Mouse (Mus musculus): ENCODE measurements around the gene Cyp2d9. TPM values are rescaled to one million over a fixed set of nuclear protein-coding genes. Genes with fewer than 3 reads are reported as not detected.
"Not testable (repeated sequence)": the region's sequence is repeated elsewhere in the genome, so short reads cannot be mapped to it uniquely, and the experiment has no call there.

Gene Cyp2d9
- total RNA-seq (2021) = 1 to 10 TPM in 1 of 2 experiments, under 1 TPM in 1; 0.62 to 8.5 TPM
- long read RNA-seq, experiment 1, transcript Cyp2d9-201 (9 exons, 1,712 nt) = major isoform, 8 of 11 reads
- long read RNA-seq, experiment 1, partial matches to known transcripts = 1 of 11 reads
- long read RNA-seq, experiment 1, other reads (novel, unspliced or antisense) = 0 of 11 reads
- long read RNA-seq, experiment 2 = 0 reads

DNA sequence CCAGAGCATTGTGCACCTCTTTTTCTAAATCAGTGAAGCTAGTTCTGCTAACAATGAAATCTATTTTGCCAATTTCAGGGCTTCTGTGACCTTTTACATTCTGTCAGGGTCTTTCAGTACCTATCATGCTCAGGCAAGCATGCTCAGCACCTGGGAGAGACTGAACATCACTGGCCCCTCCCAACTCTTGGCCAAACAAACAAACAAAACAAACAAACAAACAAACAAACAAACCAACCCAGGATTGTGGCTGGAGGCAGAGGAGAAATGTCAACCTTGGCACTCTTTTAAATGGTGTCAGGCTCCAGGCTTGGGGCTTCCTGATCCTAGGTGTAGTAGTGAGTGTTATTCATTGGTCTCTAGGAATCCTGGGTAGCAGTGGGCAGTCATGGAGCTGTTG is at the start of gene Cyp2d9:
Gene Cyp2d9 (plus strand): TSS at position 301 of the 400 bp plus-strand sequence.
- DNase-seq (ENCODE audit: low spot score in 2 of 2) = no peak

DNA sequence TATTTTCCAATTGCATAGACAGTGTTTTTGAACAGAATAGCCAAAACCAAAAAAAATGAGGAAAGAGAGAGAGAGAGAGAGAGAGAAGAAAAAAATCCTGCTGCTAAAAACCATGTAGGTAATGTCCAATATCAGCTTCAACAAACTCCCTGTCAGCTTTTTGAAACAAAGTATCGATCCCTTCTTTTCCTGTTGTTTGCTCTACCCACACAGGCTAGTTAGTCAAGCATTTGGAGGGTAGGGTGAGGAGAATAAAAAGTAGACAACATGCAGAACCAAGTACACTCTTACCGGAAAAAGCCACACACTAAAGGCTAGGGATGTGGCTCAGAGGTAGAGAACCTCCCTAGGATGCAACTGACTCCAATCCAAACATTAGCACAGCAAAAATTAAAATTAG is 47.5 kb upstream of the Cyp2d9 start:
- DNase-seq (ENCODE audit: low spot score in 2 of 2) = no peak

DNA sequence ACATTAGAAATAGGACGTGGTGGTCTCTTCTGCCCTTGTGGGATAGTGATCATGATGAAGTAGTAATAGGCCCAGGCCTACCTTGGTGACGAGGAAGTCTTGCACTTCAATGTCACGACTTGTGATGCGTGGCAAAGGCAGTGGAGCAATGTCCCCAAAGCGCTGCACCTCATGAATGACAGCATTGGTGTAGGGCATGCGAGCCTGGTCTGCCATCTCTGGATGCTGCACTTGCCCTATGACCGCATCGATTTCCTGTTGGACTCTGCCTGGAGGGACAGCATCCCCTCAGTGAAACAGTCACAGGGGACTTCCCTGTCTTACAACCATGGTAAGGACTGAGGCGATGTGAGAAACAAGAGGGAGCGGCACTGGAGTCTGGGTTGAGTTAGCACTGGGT is 43.3 kb upstream of the Cyp2d9 start:
- DNase-seq (ENCODE audit: low spot score in 2 of 2) = not testable (repeated sequence)

DNA sequence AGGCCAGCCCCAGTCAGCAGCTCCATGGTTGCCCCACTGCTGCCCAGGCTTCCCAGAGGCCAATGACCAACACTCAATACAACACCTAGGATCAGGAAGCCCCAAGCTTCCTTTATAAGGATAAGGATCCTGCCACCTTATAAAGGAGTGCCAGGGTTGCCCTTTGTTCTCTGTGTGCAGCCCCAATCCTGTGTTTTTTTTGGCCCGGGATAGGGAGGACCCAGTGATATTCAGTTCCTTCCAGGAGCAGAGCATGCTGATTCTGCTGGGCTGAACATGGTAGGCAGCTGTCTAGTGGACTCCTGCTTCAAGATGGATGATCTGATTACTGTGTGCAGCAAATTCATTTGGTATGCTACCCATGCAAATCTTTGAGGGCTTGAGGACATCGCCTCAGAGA is 39.3 kb upstream of the Cyp2d9 start, which contains the start of gene Cyp2d11:
Gene Cyp2d11 (minus strand): TSS at position 101 of the 400 bp plus-strand sequence.
- not testable (repeated sequence) for DNase-seq (ENCODE audit: low spot score in 2 of 2)

DNA sequence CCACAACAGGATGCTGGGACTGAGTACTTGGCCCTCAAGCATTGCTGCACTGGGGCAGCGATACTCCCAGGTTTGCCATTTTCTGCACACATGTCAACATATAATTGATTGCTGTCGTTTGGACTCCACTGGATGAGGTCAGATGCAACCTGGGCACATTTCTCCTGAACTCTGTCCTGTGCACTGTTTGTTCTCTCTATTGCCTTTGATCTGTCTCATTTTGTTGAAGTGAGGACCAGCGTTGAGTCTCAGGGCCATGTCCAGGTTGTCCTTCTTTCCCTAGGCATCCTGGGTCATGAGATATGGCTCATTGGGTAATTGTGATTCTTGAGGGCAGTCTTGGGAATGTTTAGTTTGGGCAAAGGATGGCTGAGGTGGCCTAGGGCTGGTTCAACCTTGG is 37.3 kb upstream of the Cyp2d9 start:
- not testable (repeated sequence) for DNase-seq (ENCODE audit: low spot score in 2 of 2)

DNA sequence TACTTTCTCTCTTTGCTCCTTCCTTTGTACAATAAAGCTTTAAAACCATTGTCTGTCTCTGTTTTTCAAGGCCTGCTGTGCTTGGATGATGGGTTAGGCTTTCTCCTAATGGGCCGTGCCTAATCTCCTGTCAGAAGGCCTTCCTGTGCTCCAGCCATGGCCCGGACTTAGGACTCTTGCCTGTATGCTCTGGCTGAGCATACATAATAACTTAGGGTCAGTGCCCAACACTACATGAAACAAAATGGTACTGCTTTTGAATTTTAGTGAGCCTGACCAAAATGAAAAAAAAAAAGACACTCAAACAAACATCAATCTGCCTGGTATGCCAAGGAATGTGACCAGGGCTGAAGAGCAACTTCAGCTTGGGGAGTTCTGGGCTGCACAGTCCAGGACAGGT is 31.7 kb upstream of the Cyp2d9 start:
- DNase-seq (ENCODE audit: low spot score in 2 of 2) = no peak

DNA sequence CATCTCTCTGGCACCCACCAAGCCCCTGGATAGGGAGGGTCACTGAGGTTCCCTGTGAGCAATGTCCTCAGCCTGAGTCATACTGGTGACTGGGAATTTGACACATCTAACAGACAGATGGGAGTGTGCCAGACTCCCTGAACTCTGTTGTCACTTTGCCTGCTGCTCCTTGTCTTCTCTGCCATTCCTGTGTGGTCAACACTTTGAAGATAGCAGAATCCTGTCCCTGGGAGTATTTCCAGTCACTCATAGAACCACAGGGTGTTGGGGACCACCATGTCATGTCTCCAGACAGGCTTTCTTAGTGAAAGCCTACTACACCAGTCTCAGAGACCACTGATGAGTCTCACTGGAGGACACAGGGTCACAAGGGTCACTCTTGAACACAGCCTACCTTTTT is 31.1 kb upstream of the Cyp2d9 start:
- DNase-seq (ENCODE audit: low spot score in 2 of 2) = no peak

DNA sequence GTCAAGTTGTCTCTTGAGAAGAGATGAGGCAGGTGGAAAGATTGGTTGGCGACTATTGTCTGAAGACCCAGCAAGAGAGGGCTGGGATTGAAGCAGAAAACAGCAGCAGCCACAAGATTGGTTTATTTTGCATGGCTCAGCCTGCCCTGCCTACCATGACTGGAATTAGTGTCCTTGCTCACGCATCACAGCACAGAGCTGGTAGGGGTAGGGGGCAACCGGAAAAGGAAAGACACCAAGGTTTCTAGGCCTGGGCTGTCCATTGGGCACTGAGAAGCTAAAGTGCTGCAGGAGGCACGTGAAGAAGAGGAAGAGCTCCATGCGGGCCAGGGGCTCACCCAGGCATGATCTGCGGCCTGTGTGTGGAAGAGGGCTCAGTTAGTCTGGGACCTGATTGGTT is 30.5 kb upstream of the Cyp2d9 start:
- DNase-seq (ENCODE audit: low spot score in 2 of 2) = no peak

DNA sequence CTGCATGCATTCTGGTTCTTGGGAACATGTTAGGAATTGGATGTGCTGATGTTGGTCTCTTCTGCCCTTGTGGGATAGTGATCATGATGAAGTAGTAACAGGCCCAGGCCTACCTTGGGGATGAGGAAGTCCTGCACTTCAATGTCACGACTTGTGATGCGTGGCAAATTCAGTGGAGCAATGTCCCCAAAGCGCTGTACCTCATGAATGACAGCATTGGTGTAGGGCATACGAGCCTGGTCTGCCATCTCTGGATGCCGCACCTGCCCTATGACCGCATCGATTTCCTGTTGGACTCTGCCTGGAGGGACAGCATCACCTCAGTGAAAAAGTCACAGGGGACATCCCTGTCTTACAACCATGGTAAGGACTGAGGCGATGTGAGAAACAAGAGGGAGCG is 29.6 kb upstream of the Cyp2d9 start:
- no peak for DNase-seq (ENCODE audit: low spot score in 2 of 2)

DNA sequence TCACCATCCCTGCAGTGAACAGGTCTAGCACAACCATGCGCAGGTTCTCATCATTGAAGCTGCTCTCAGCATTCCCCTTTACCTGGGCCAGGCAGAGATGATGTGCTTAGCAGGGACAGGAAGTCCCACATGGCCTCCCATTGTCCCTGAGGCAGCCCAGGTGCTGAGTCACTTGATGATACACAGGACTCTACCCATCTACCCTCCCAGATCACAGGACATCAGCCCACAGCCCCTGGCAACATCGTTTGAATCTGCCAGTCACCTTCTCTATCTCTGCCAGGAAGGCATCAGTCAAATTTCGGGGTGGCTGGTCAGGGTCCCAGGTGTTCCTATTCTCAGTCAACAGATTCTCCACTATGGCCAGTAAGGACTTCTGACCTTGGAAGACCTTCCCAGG is 29.1 kb upstream of the Cyp2d9 start:
- DNase-seq (ENCODE audit: low spot score in 2 of 2) = no peak

DNA sequence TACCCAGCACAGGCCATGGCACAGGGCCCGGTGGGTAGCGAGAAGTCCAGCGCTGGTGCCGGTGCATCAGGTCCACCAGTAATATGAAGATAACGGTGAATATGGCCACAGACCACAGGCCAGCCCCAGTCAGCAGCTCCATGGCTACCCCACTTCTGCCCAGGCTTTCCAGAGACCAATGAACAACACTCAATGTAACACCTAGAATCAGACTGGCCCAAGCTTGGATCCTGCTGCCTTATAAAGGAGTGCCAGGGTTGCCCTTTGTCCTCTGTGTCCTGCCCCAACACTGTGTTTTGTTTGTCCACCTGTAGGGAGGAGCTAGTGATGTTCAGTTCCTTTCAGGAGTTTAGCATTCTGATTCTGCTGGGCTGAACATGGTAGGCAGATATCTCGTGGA is 26.3 kb upstream of the Cyp2d9 start, which contains the start of gene Cyp2d10:
Gene Cyp2d10 (minus strand): TSS at position 215 of the 400 bp plus-strand sequence.
- DNase-seq (ENCODE audit: low spot score in 2 of 2) = no peak

DNA sequence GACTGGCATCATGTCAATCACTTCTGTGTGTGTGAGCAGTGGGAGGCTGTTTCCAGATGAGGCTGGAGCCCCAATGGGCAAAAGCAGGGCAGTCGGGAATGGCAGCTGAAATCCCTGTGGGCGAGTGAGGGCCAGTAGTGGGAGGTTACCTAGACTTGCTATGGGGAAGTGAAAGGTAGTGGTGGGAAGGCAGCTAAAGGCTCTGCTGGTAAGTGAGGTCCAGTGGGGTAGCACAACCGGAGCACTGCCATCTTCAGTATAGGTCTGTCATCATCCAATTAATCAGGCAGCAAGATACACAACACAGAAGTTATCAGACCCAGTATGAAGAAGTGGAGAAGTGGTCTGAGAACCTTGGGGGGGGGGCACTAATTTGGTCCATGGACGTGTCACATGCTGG is 25.7 kb upstream of the Cyp2d9 start:
- DNase-seq (ENCODE audit: low spot score in 2 of 2) = no peak

DNA sequence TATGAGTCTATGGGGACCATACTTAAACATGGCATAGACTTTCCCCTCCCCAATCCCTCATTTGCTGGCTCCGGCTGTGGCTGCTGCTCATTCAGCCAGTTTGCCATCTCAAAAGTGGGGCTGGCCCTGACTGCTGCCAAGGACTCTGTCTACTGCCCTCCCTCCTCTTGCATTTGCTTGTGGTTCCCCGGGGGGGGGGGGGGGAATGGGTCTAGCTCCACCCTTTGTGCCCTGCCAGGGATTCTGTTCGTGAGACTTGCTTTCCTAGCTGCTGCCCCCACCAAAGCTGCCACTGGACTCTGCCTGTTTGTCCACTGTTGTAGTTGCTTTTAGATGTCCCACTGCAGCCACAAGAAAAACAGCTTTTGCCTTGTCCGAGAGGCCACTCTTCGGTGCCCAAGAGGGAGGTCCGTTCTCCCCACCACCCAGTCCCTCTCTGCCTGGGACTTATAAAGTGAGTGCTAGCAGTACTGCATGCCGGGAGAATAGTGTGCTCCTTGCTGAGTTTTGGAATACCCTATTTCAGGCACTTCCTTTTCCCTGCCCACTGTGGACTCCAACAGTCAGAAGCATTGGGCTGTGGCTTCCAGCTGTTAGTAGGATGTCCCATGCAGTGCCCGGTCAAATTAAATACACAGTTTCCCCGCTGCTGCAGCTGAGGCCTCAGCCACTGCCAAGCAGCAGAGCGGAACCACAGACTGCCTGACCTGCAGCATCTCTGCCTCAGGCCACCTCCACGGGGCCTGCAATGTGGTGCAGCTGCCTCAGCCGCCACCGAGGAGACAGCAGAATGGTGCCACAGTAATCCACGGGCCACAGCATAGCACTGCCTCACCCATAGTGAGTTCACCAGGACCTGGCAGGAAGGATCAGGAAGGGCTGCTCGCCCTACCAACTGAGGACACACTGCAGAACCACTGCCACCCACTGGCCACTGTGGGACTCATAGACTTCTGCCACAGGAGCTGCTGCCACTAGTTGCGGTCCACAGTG is 16.1 kb upstream of the Cyp2d9 start:
- peak; percentile 52 to 71 for DNase-seq (ENCODE audit: low spot score in 2 of 2)

DNA sequence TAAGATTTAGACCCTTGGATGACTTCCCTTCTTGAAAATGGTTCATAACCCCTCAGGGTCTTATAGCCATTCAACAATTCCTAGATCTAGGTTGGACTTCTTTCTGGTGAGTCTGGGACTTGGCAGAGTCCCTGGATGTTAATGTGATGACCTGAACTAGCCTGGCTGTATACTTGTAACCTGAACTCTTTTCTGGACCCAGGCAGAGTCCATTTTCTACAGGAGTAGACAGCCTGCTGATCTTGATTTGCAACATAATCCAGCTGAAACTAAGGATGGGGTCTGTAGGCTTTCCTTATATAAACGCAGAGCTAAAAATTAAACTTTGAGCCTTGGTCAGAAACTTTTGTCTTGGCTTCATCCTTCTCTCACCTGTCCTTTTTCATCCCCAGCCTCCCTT is 14.6 kb upstream of the Cyp2d9 start:
- DNase-seq (ENCODE audit: low spot score in 2 of 2) = no peak

DNA sequence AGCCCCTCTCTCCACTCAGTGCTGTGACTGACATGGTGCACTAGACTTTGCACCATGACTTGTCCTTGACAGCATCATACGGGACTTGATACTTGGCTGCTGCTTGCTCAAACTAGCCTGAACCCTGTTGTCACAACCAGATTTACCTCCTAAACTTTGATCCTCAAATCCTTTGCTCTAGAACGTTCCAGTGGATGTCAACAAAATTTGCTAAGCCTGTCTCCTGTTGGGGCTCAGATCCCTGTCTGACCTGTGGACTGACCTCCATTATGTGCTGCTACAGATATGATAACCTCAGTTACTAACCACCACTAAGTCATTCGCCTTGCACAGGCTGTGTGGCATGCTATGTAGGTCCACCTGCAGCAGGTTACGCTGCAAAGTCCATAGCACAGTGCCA is 10.3 kb upstream of the Cyp2d9 start:
- no peak for DNase-seq (ENCODE audit: low spot score in 2 of 2)

DNA sequence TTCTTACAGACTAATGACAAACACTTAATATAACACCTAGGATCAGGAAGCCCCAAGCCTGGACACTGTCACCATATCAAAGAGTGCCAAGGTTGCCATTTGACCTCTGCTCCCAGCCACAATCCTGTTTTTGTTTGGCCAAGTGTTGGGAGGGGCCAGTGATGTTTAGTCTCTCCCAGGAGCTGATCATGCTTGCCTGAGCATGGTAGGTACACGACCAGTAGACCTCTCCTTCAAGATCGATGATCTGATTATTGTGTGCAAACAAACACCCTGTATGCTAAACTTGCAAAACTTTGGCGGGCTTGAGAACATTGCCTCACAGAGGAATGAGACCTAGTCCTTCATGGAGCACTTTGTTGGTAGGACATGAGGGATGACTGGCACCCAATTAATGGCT is 9.8 kb upstream of the Cyp2d9 start:
- DNase-seq (ENCODE audit: low spot score in 2 of 2) = no peak

DNA sequence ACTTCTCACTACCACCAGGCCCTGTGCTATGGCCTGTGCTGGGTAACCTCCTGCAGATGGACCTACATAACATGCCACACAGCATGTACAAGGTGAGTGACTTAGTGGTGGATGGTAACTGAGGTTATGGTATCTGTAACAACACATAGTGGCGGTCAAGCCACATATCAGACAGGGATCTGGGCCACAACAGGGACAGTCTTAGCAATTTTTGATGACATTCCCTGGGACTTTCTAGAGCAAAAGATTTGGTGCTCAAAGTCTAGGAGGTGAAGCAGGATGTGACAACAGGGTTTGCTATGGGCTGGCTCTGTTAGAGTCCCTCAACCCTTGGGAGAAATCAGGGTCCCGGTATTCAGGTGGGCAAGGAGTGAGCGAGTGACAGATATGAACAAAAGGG is 384 bp downstream of the Cyp2d9 start:
- no peak for DNase-seq (ENCODE audit: low spot score in 2 of 2)

DNA sequence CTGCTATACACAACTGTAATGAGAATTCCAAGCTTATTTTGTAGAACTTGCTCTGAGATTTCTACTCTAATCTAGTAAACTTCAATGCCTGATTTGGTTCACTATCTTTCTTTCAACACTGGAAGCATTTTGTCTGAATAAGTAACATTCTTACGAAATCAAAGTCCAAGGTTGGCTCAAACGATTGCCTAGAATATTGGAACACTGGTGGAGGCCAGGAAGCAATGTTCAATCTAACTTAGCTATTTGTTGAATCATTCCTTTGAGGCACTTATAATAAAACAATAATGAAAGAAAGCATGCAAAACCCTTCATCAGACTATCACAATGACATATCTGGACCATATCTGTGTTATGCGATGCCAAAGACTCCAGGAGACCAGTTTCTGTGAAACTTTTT is 1.3 kb downstream of the Cyp2d9 start:
- no peak for DNase-seq (ENCODE audit: low spot score in 2 of 2)

DNA sequence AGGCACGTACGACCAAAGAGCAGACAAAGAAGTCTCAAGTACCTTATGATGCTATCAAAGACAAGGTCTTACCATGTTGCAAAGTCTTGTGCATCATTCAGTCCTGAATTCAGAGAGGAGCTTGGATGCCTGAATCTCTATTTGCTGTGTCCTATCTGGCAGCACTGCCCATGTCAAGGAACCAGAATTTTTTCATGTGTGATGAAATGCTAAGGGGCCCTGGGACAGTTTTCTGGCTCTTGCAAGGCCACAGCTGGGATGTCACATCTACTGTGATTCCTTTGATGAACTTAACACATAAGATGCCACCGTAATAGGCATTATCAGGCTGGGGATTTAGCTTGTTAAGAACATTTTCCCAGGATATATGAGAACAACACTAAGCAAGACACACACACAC is 1.8 kb downstream of the Cyp2d9 start:
- DNase-seq (ENCODE audit: low spot score in 2 of 2) = no peak

DNA sequence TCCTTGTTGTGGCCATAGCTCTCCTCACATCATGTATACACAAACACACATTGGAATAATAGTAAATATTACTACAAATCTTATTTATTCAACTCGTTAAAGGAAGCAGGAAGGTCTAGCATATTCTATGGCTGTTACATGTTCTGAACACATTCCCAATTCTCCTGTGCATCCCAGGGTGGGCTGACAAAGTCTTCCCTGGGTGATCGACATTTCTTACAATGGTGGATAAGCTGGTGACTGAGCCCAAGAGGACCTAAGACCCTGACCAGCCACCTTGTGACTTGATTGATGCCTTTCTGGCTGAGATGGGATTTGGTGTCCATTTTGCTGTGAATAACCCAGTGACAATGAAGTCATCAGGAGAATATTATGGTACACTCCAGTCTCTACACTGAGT is 2.4 kb downstream of the Cyp2d9 start:
- no peak for DNase-seq (ENCODE audit: low spot score in 2 of 2)

DNA sequence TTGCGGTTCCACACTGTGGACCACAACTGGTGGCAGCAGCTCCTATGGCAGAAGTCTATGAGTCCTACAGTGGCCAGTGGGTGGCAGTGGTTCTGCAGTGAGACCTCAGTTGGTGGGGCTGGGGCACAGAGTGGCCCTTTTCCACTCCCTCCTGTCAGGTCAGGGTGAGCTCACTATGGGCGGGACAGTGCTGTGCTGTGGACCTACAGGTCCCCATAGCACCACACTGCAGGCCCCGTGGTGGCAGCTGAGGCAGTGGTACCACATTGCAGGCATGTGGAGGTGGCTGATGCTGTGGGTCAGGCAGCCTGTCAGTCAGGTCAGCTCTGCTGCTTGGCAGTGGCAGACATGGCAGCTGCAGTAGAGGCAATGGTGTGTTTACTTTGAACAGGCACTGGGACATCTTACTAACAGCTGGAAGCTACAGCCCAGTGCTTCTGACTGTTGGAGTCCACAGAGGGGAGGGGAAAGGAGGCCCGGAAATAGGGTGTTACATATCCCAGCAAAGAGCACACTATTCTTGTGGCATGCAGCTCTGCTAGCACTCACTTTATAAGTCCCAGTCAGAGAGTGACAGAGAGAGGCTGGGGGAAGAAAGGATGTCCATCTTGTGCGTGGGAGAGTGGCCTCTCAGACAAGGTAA is 4.9 kb downstream of the Cyp2d9 start:
- no peak for DNase-seq (ENCODE audit: low spot score in 2 of 2)

DNA sequence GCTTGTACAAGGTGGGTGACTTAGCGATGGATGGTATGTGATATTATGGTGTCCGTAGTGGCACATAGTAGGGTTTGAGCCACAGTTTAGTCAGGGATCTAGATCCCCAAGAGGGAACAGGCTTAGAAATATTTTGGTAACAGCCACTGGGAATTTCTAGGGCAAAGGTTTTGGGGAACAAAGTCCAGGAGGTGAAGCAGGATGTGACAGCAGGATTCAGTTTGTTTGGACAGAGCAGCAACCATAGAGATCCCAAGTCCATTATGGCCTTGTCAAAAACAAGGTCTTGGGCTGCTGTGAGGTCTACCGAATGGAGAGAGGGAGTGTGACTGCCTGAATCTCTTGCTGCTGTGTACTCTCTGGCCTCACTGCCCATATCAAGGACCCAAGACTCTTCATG is 10.4 kb downstream of the Cyp2d9 start:
- DNase-seq (ENCODE audit: low spot score in 2 of 2) = no peak
